Comparison of ENCODE assay signal across 22 mouse cellular contexts in genomic region chr11:16999933-17000332, GRCm38 (mm10).
"Had no signal": no experiment of that assay in that cellular context is flagged by ENCODE, and none has a peak within 500 bp of the region (broad histone marks: within the 10 kb centered on the region; RNA-seq: fewer than 3 reads in every experiment).

No protein-coding gene starts in this region.

- ATAC-seq: lung, postnatal 0 days; midbrain, embryonic 16.5 days had no signal

- DNase-seq: liver, postnatal 0 days; lung, adult 2 months; lung, postnatal 14 days; lung, postnatal 36 days; midbrain, embryonic 14.5 days; retina, postnatal 1 day; right cerebral cortex, adult 18-20 months; right cerebral cortex, postnatal 25 days; right cerebral cortex, postnatal 4 days; spleen, adult 18-20 months; thymus, adult 18-20 months; thymus, postnatal 14 days; thymus, postnatal 36 days had no signal

- H3K9me3 ChIP-seq: liver, embryonic 15.5 days; lung, embryonic 15.5 days; midbrain, embryonic 10.5 days; midbrain, embryonic 12.5 days; neural tube, embryonic 13.5 days; neural tube, embryonic 15.5 days had no signal

- H3K27ac ChIP-seq: lung, embryonic 15.5 days; midbrain, embryonic 10.5 days; midbrain, embryonic 12.5 days; neural tube, embryonic 13.5 days; neural tube, embryonic 15.5 days had no signal

- H3K4me1 ChIP-seq: lung, embryonic 15.5 days; midbrain, embryonic 10.5 days; midbrain, embryonic 12.5 days; neural tube, embryonic 13.5 days; neural tube, embryonic 15.5 days had no signal

- H3K4me3 ChIP-seq: liver, embryonic 15.5 days; lung, embryonic 15.5 days; midbrain, embryonic 10.5 days; midbrain, embryonic 12.5 days; myocyte; neural tube, embryonic 13.5 days; neural tube, embryonic 15.5 days had no signal

- H3K4me2 ChIP-seq: liver, embryonic 15.5 days; lung, embryonic 15.5 days; midbrain, embryonic 12.5 days; neural tube, embryonic 13.5 days; neural tube, embryonic 15.5 days had no signal

- H3K27me3 ChIP-seq: liver, embryonic 15.5 days; lung, embryonic 15.5 days; midbrain, embryonic 12.5 days; neural tube, embryonic 13.5 days; neural tube, embryonic 15.5 days had no signal

- H3K36me3 ChIP-seq: liver, embryonic 15.5 days; lung, embryonic 15.5 days; midbrain, embryonic 10.5 days; midbrain, embryonic 12.5 days; neural tube, embryonic 13.5 days; neural tube, embryonic 15.5 days had no signal

- H3K9ac ChIP-seq: liver, embryonic 15.5 days; liver, postnatal 0 days; lung, embryonic 15.5 days; midbrain, embryonic 12.5 days; neural tube, embryonic 13.5 days; neural tube, embryonic 15.5 days had no signal
